Mouse (Mus musculus) granulocyte monocyte progenitor cell, adult 5-6 weeks (primary cell): ENCODE data around the gene Tmc8. TPM values are rescaled to one million over a fixed set of nuclear protein-coding genes. Genes with fewer than 3 reads are reported as not detected.

ENCODE experiments used
- ATAC-seq: replicated peaks from 2 replicates; pipeline ENCODE4 v1.8.0; 2016; ENCODE audit warnings: mild to moderate bottlenecking, moderate TSS enrichment, inconsistent platforms; ENCODE audit not compliant: poor library complexity, severe bottlenecking
- total RNA-seq, 2 experiments: library from RNA; stranded (forward) in 1 of 2; stranded (reverse) in 1 of 2; fragments of 200-712, 200-1000 nt in 1 of 2; fragments of >200 nt in 1 of 2; fragmentation: Nextera tagmentation in 1 of 2; gene quantifications; 2 replicates each; pipeline ENCODE4 v1.2.3; 2014 to 2017

The Tmc8 gene
- total RNA-seq (2014; fragmentation: Nextera tagmentation): 1.5 and 3.6 TPM in 2 replicates
- total RNA-seq (2017): 0.95 and 1.8 TPM in 2 replicates

DNA sequence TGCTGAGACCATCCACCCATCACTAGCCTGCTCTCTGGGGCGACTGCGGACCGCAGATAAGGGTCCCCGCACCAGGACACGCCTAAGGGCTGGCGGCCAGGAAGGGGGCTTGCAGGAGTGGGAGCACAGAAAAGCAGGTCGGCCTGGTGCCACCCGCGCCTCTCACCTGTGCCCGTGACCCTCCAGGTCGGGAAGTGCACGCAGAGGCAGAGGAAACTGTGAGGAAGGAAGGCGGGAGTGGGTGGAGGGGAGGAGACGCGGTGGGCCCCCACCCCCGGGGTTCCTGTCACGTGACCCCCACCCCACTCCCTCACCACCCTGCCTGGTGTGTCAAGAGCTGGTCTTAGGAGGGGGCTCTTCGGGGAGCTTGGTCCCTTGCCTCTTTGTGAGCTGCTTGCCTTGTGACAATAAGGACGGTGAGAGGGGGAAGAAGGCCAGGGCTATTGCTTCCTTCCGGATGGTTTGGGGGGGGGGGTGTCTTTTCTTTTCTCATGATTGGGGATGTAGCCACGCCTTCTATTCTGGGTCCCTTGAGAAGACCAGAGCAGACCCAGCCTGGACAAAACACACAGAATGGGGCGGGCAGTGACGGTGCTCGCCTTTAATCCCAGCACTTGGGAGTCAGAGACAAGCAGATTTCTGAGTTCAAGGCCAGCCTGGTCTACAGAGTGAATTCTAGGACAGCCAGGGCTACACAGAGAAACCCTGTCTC lies at the start of gene Tmc8, which contains the start of gene Tmc6:
TSS of gene Tmc8 (plus strand) at position 84 of the 712 bp plus-strand sequence.
TSS of gene Tmc6 (minus strand) at position 206 of the 712 bp plus-strand sequence.
- ATAC-seq: 0 out of 2 replicates have a peak, but pooled peaks have one; percentile 2

- no peak for ATAC-seq
Observed at GRCm38 (mm10) chr11:117736037-117736689, 45.7 kb upstream of the Tmc8 start.

DNA sequence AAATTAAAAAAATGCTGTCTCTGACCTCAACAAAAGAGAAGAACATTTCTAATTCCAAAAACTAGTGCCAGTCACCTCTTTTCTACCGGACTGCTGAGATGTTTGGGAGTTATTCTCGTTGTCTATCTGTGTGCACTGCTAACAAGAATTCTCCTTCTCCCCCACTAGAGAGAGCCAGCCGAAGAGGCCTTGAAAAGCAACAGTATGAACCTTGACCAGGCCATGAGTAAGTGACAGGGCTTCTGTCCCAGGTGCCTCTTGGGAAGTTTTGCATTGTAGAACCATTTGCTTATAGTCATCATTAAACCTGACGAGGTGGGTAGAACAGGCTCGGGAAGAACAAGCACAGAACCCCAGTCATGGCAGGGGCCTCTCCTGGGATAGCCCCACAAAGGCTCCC lies 43.8 kb upstream of the Tmc8 start:
- ATAC-seq: no peak

DNA sequence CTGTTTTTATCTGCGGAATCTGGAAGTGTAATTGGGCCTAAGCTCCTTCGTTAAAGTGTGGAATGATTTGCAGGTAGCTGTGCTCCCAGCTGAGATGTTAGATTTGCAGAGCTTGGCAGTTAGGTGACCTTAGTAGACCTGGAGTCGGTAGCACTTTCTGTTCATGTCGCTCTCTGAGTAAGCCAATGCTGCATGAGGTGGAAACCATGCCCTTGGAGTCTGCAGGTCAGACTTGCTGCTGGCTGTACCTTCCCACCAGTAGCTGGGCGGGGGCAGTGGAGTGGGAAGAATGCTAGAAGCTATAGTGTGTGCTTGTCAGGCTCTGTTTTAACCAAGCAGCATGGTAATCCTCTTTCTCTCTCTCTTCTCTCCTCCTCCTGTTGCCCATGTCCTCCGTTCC lies 40.7 kb upstream of the Tmc8 start:
- ATAC-seq: no peak

- no peak for ATAC-seq
Observed at GRCm38 (mm10) chr11:117742243-117742642, 39.6 kb upstream of the Tmc8 start.

GRCm38 (mm10) chr11:117742715-117743114 lies 39.2 kb upstream of the Tmc8 start:
- ATAC-seq: no peak

- no peak for ATAC-seq
Observed at GRCm38 (mm10) chr11:117743454-117744030, 38.3 kb upstream of the Tmc8 start.

- no peak for ATAC-seq
Observed at GRCm38 (mm10) chr11:117748628-117749027, 33.2 kb upstream of the Tmc8 start.

DNA sequence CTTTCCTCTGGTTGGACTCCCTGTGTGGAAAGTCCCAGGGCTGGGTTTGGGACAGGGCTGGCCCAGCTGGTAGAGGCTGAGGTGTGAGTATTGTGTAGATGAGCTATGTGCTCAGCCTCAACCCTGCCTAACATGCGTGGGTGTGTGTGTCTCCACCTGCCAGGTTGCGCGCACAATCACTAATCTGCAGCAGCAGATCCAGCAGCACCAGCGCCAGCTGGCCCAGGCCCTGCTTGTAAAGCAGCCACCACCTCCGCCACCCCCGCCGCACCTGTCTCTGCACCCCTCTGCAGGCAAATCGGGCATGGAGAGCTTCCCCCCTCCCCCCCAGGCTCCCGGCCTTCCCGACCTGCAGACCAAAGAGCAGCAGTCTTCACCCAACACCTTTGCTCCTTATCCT lies 32.5 kb upstream of the Tmc8 start:
- ATAC-seq: no peak

DNA sequence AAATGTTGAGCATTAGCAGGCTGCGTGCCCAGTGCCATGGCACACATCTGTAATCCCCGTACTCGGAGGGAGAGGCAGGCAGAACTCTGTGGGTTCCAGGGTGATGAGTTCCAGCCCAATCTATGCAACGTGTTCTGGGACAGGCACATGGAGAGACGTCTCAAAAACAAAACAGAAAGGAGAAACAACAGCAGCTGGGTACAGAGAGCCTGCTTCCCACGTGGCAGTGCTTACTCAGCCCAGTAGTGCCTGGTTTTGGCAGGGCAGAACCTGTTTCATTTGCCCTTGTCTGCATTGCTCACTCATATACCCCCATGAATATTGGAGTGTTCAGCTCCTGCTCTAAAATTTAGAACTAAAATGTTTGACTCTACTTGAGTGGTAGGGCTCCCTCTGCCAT lies 30.3 kb upstream of the Tmc8 start:
- no peak for ATAC-seq

- ATAC-seq: no peak
Observed at GRCm38 (mm10) chr11:117755891-117756290, 26.0 kb upstream of the Tmc8 start.

- no peak for ATAC-seq
Observed at GRCm38 (mm10) chr11:117759267-117759666, 22.6 kb upstream of the Tmc8 start.

DNA sequence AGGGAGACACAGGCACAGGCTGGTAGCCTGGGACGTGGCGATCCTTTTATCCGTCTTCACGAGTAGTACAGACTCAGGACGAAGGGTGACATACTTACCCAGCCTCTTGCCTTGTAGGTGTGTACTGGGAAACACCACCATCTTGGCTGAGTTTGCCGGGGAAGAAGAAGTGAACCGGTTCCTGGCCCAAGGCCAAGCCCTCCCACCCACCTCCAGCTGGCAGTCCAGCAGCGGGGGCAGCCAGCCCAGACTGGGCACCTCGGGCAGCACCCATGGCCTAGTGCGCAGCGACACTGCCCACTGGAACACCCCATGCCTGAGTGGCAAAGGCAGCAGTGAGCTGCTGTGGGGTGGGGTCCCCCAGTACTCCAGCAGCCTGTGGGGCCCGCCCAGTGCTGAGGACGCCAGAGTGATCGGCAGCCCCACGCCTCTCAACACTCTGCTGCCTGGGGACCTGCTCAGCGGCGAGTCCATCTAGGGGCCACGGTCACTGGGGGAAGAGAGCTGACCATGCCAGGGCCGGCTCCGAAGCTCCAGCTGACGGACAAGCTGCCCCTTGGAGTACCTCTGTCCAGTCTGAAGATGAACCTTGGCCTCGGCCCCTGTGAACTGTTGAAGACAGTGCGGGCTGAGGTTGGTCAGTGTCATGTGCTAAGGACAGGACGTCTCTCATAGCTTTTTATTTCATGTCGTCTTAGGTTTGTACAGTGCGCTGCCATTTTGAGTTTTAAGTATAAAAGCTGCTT lies 21.3 kb upstream of the Tmc8 start:
- ATAC-seq: no peak

GRCm38 (mm10) chr11:117761801-117762200 lies 20.1 kb upstream of the Tmc8 start:
- no peak for ATAC-seq

GRCm38 (mm10) chr11:117762246-117762645 lies 19.6 kb upstream of the Tmc8 start:
- ATAC-seq: no peak

GRCm38 (mm10) chr11:117764319-117764718 lies 17.6 kb upstream of the Tmc8 start:
- ATAC-seq: no peak

DNA sequence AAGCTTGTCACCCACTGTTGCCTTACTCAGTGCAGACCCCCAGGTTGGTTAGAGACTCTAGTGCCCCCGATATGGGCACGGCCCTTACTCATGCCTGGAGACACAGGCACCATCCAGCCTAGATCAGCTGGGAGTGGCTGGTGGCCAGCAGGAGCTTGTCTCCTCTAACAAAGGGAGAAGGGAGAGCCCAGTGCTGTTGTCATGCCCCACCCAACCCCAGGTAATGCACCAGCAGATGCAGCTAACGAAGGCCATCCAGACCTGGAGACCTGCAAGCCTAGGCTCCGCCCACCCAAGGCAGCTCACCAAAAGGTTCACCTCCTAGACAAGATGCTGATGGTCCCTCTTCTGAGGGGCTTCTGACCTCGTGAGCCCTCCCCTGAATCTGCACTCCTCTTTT lies 16.5 kb upstream of the Tmc8 start:
- no peak for ATAC-seq

DNA sequence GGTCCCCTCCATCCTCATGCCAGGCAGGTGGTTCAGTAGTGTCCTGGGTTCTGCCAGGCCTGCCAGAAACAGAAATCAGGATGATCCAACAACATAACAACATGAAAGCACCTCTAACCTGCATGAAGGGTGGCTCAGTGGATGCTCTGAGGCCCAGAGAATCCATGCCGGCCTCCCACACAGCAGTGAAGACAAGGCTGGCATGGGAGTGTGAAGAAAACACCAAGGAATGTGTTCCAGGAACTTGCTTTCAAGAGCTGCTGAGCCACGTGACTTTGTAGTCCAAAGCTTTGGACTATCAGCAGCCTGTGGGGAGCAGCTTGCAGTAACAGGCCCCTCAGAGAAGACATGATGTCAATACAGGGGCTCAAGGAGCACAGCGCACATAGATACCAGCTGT lies 15.6 kb upstream of the Tmc8 start:
- ATAC-seq: no peak

- ATAC-seq: 0 out of 2 replicates have a peak, but pooled peaks have one; percentile 25
Observed at GRCm38 (mm10) chr11:117768725-117769682, 12.9 kb upstream of the Tmc8 start.

DNA sequence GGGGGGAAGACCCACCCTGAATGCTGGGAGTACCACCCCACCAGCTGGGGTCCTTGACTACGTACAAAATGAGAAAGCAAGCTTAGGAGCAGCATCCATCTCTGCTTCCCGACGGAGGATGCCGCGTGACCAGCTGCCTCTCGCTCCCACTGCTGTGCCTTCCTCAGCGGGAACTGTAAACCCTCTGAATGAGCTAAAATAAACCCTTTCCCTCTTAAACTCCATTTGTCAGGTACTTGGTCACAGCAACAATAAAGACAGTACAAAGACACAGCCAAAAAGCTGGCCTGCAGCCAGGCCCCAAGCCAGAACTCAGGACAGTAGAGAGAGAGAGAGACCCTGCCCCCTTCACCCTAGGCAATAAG lies 12.2 kb upstream of the Tmc8 start:
- no peak for ATAC-seq
